Mouse (Mus musculus) granulocyte monocyte progenitor cell, adult 5-6 weeks (primary cell): Measurements from ENCODE around the gene Etfdh. TPM values are rescaled to one million over a fixed set of nuclear protein-coding genes. Genes with fewer than 3 reads are reported as not detected.

Experiments used
- ATAC-seq: replicated peaks from 2 replicates; pipeline ENCODE4 v1.8.0; 2016; ENCODE audit warnings: mild to moderate bottlenecking, moderate TSS enrichment, inconsistent platforms; ENCODE audit not compliant: poor library complexity, severe bottlenecking
- total RNA-seq, 2 experiments: library from RNA; stranded (forward) in 1 of 2; stranded (reverse) in 1 of 2; fragments of 200-712, 200-1000 nt in 1 of 2; fragments of >200 nt in 1 of 2; fragmentation: Nextera tagmentation in 1 of 2; gene quantifications; 2 replicates each; pipeline ENCODE4 v1.2.3; 2014 to 2017

Etfdh gene
- total RNA-seq (2014; fragmentation: Nextera tagmentation) = 28.2 and 35.6 TPM in 2 replicates
- 60.0 and 68.4 TPM in 2 replicates for total RNA-seq (2017)

DNA sequence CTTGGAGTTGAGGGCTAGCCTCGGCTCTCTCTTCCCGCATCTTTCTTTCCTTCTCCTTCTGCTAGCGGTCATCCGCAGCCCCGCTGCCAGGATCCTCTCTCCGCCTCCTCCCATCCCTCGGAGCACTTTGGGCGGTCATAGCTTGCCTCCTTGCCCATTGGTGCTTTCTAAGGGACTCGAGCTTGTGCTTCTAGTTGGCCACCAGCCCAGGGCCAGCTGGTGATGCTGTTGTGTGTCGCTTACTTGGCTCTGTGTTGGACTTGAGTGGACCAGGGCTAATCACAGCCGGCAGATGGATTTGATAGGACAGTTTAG lies at the start of gene Etfdh:
TSS of gene Etfdh (minus strand) at position 85 of the 315 bp plus-strand sequence.
- ATAC-seq = peak; percentile 40

DNA sequence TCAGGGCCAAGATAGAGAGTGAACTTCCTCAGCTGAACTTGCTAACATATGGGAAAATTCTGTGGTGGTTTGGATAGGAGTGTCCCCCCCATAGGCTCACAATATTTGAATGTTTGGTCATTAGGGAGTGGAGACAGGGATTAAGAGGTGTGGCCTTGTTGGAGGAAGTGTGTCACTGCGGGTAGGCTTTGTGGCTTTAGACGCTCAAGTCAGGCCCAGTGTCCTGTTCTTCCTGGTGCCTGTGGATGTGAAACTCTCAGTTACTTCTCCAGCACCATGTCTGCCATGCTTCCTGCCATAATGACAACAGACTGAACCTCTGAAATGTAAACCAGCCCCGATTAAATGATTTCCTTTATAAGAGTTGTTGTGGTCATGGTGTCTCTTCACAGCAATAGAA lies 47.1 kb upstream of the Etfdh start:
- ATAC-seq = peak; percentile 53

DNA sequence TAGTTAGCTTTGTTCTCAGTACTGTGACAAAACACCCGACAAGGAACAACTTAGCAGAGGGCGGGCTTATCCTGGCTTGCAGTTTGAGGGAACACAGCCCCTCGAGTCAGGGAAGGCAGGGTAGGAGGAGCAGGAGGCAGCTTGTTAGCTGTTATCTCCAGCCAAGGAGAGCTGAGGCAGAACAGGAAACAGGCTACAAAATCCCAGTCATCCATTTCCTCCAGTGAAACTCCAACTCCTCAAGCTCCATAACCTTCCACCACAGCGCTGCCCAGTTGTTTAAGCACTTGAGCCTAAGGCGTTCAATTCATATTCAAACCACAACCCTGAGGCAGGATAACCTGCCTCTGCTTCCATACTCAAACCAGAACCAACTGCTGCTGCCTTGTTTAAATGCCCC lies 45.3 kb upstream of the Etfdh start:
- ATAC-seq = no peak

DNA sequence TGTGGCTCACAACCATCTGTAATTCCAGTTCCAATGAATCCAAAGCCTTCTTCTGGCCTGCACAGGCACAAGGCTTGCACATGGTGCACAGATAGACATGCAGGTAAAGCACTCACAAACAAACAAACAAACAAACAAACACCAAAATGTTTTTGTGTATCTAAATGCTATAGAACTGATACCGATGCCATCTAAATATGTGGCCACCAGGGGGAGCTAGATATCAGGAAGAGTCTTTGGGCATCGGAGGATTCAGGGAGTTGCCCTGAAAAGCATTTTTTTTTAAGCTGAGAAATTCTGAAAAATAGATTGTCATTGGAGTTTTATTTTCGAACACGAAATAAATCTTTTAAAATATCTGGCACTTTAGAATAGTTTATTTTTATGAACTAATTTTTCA lies 43.8 kb upstream of the Etfdh start:
- peak; percentile 55; the same call in 1 of the 2 replicates for ATAC-seq

DNA sequence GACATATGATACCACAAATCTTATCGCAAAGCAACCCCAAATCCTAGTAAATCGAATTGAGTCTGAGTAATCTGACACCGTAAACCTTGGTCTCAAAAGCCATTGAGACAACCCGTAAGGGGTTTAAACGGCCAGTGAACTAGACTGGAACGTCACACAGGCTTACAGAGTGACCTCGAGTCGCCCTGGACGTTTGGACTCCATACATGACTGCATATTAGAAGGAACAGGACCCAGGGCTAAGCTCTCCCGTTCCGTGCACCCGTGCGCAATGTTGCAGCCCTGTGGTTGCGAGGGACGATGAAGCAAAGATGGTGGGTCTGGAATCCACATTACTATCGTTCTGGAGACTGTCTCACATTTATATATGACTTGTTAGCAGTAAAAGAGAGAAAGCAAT lies 42.9 kb upstream of the Etfdh start:
- ATAC-seq = no peak

DNA sequence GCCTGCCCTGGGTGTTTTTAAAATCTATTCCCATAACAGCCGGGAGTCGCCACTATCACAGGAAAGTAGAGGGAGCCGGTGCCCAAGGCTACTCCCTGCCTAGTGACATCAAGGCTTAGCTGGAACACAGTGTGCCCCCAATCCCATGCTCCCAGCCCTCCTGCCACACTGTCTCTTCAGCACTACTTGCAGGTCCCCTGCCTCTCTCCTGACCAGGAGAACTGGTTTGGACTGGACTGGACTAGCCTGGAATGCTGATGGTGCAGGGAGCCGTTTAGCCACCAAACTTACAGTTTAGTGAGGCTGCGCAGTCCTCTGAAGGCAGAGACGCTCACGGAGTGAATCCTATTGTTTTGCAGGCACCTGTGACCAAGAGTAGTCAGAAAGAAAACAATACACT lies 41.3 kb upstream of the Etfdh start:
- no peak for ATAC-seq

DNA sequence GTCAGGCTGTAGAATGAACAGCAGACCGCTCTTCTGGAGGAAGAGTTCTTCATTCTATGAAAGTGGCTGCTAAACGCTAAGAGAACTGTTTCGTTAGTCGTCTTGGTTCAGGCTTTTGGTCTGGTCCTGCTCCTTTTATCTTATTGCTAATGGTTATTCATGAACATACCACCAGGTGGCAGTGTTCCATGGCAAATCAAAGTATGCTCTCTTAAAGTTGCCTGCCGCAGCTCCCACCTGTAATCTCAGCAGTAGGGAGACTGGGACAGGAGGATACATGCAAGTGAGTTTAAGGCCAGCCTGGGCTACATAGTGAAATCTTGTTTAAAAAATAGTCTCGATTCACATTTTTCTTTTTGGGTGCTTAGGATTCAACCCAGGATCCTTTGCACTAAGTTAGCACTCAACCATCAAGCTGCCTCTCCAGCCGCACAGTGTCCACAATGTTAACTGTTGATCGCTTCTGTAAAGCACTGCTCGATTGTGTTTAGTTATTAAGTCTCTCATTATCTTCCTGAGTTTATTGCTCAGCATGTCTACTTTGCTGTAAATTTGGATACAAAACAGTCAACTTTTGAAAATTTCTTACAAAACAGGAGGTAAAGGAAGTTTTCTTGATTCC lies 35.6 kb upstream of the Etfdh start:
- peak; percentile 86 for ATAC-seq

DNA sequence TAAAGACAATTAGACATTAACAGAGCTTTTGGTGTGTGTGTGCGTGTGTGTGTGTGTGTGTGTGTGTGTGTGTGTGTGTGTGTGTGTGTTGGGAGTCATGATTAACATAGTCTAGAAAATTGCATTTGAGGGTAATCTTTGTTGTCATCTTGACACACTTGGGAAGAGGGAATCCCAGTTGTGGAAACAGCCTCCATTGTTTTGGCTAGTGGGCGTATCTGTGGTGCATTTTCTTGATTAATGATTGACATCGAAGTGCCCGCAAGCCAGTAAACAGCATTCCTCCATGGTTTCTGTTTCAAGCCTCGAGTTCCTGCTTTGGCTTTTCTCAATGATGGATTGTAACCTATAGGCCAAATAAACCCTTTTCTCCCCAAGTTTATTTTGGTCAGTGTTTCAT lies 27.4 kb upstream of the Etfdh start:
- ATAC-seq = no peak

DNA sequence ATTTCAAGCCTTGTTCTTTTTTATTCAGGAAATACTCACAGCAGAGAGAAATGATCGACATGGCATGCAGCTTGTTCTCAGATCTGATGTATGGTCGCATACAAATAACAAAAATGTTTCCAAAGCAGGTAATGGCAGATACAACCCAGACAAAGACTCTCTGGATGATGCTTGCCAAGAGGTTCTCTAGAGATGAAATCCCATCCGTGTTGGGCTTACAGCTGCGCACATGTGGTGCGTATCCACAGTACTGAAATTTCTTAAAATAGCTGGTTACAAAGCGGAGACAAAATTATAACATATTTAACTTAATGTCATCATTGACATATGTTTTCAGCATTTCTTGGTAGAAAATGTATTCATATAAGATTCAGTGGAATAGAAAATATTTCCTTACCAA lies 22.8 kb upstream of the Etfdh start:
- no peak for ATAC-seq

DNA sequence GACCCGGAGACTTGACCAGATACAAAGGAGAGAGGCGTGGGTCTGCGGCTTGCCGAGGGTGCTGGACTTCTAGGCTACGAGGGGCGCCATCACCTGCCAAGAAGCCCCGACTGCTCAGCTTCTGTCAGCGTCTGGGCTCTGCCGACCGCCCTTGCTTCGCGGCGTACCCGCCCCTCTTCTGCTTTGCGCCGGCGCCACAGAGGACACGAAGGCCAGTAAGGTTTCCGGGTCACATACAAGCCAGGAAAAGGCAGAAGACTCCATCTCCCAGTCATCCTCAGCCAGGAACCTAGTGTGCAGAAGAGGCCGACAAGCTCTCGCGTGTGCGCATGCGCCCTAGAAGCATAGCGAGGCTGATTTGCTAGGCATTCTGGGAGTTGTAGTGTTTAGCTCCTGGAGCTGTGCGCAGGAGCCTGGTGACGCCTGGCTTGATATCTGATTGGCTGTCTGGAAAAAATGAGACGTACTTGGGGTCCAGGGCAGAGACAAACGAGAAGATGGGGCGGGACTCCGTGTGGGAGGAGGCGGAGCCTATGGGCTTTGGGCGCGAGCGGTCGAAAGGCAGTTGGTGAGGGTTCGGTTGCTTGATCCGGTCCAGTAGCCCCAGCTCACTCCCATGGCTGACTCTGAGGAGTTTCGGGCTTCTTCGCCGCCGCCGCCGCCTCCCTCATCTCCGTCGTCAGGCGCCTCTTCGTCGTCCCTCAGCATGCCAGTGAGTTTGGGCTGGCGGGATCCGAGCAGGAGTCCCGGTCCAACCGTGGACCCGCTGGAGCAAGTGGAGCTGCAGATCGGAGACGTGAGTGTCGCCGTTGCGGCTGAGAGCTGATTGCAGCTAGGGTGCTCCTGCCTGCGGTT lies 512 bp downstream of the Etfdh start, which contains the start of gene 4930579G24Rik:
TSS of gene 4930579G24Rik (plus strand) at position 519 of the 855 bp plus-strand sequence.
- peak; percentile 90 for ATAC-seq

DNA sequence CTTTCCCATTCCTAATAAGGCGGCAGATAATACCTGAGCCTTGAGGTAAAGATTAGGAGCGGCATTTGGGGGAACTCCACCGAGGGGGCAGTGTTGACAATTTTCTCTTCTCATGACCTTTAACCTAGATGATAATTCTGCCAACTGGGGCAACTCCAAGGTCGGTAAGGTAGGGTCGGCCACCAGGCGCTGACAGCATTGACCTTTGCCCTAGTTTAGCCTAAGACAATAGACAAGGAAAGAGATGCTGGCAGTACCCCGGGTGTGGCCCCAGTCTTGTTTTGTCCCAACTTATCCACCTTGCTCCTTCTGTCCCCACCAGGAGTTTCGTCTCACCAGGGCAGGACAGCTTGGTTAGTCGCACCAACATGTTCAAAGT lies 1.1 kb downstream of the Etfdh start:
- peak; percentile 14 for ATAC-seq

DNA sequence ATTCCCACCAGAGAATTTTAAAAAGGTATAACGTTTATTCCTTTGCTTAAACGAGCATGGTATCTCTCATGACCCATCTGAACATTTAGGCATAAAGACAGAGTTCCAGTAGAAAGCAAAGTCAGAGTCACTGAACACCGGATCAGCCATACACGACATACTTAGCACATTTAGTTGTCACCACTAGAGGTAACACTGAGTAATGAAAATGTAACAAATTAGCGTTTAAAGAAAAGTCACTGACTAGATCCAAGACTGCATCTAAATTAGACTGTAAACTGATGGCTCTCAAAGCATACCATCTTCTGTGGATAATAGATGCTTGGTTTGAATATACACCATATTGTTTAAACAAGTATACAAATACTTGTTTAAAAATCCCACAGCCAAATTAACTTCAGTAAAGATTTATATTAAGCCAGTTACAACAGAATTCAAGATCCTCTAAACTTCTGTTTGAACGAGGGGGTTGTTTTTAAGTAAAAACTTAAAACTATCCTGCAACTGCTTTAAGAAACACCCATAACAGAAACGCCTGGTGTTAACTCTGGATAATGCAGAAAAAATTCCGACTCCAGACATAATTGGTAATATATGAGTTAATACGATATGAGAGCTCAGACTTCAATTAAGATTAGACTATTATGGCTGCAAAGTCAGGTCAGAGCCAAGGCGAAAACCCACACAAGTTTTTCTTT lies 1.7 kb downstream of the Etfdh start:
- ATAC-seq = peak; percentile 16; the same call in 1 of the 2 replicates

DNA sequence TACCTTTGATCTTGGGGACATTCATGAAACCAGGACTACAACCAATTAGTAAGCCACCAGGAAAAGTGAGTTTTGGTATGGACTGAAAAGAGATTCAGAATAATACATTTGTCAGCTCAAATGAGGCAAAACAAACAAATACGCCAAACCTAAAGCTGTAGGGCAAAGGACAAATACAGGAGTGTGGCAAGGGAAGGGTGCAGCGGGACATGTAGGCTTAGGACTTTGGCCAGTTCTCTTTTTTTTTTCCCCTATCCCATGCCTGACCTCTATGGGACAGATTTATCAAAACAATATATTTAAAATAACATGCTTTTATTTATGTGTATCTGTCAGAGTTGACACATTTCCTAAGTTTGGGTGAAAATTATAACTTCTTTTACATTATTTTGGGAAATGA lies 19.4 kb downstream of the Etfdh start:
- no peak for ATAC-seq

DNA sequence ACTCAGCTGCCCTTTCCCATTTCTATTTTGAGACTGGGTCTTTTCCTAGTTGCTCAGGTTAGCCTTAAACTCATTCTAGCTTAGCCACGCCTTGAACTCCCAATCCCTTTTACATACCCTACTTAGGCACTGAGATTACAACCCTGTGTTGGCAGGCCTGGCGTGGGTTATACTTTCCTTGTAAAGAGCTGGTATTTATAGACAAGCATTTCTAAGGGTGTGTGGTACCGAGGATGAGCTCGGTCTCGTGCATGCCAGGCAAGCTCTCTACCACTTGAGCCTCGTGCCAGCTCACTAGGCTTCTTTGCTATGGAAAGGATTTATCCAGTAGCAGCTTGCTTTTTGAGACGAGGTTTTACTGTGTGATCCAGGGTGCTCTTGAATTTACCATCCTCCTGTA lies 33.8 kb downstream of the Etfdh start:
- ATAC-seq = no peak

DNA sequence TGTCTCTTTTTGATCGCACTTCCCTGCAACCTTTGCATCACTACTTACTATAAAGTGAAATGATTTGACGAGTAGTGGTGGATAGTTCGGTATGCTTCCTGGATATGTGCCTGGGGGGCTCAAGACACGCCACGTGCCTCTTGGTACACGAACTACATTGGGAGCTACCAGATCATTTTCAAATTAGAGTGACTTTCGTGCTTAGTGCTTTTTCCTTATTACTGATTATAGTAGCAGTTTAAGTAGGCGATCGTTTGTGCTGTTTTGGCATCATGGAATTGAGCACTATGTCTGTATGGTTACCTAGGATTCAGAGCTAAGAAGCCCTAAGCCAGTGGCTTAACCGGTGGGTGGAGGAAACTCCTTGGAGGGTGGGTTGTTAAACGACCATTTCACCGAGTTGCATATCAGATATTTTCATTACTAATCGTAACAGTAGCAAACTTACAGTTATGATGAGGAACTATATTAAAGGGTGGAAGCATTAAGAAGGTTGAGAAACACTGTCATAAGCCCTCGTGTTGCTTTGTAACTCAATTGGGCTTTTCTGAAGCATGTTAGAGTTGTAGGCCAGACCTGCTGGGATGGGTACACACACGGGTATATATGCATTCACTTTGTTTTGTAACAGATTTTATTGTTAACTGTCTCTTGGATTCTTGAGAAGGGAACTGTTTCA lies 37.4 kb downstream of the Etfdh start:
- 0 out of 2 replicates have a peak, but pooled peaks have one; percentile 7 for ATAC-seq

DNA sequence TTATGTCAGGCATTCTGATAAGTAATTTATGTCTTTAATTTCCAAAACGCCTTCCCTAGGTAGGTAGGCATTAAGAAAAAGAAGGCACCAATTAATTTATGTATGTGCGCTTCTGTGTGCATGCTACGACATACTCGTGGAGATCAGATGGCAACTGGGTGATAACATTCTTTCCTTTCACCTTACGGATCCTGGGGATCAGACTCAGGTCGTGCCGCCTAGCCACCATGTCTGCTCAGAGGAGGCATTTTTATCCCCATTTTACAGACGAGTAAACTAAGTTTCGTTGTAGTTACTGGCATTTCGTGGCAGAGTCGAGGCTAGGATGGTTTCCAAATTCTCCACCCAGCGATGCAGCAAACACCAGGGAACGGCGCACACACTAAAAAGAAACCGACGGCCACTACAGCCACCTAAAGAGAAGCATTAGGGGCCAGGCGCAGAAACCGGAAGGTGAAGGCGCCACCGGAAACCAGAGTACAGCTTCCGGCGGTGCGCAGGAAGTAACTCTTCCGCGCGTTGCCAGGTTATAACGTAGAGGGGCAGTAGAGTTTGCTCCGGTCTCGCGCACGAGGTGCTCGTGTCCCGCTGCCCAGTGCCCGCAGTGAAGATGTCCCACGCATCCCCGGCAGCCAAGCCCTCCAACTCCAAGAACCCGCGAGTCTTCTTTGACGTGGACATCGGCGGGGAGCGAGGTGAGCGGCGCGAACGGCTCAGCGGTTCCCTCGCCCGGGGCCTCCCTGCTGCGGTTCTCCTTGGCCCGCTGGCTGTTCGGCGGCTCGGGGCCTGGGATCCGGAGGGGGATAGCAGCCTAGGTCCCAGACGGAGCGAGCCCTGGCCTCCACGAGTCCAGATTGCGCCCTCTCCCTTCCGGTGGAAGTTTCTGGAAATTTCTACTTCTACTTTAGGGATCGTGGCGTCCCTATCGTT lies 38.2 kb downstream of the Etfdh start, which contains the start of gene Ppid:
TSS of gene Ppid (plus strand) at position 480 of the 930 bp plus-strand sequence.
- peak; percentile 85 for ATAC-seq

DNA sequence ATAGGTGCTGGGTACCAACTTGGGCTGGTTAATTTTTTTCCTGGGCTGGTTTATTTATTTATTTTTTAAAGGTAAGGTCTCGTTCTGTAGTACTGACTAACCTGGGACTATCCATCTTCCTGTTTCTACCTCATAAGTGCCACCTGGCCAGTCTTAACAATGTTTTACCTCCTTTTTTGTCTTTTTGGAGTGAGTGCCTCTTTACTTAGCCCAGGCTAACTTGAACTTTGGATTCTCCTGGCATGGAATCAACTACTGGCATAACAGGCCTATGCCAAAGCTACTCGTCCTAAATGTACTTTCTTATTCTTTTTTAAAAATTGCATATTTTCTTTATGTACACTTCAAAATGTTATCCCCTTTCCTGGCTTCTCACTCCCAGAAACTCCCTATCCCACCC lies 39.6 kb downstream of the Etfdh start:
- no peak for ATAC-seq

DNA sequence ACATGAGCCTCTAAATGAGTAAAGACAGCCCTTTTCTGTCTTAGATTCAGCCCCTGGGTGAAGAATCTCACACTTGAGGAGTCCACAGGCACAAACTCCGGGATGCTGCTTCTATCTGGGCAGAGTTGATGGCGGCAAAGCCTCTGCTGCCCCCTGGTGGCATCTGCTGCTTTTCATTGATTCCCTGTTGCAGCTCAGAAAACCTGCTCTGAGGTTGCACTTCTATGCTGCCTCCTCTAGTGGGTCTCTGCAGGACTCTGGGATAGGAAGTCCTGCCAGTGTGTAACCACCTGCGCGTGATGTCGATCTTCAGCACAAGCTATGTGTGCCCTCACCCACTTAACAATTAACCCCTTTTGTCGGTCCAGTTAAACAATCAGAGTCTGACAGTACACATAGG lies 42.5 kb downstream of the Etfdh start:
- peak; percentile 87 for ATAC-seq

DNA sequence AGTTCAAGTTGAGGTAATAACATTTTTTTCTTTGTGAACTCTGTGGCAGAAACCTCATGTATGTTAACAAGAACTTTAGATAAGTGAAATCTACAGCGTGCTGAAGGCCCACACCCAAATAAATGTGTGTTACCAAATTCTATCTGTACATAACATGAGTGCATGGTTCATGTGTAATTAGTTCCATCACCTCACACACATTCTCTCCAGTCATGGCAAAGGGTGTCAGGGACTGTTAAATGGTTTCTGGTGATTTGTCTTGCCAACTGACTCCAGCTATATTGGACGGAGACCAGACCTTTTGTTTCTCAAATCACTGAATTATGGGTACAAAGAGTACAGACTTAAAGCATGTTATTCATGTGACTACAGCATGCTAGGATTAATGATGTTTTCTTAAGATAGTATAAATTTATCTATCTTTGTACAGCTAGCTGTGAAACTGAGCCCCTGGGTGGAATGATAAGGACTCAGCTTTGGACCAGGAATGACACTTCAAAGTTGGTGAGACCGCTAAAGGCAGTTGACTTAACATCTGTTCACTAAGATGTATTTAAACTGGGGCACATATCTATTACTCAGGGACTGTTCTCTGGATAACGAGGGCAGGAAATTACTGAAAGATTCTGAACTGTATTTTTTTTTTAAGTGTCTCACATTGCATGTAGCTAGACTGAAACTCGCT lies 49.3 kb downstream of the Etfdh start:
- no peak for ATAC-seq
